Mouse (Mus musculus) lung, embryonic 16.5 days (tissue): ENCODE measurements around the gene Rasal1. TPM values are rescaled to one million over a fixed set of nuclear protein-coding genes. Genes with fewer than 3 reads are reported as not detected.
A peak's percentile ranks its signal among the peaks of the same experiment; 100 is the strongest.

Experiments used
- ATAC-seq: fragments of 200-750 bp; cut with Nextera tagmentation; 2 replicates; pipeline ENCODE4 v1.8.0; 2017; ENCODE audit warnings: low read depth, mild to moderate bottlenecking, moderate library complexity
- H3K27ac ChIP-seq: fragments of 300-500 bp; sonication (generic); 2 replicates; pipeline ENCODE4 v1.5.1; 2014; ENCODE audit warnings: mild to moderate bottlenecking, control low read depth, low read length
- H3K27me3 ChIP-seq: fragments of 300-500 bp; sonication (generic); 2 replicates; pipeline ENCODE4 v1.6.1; 2014; ENCODE audit warnings: low read depth, low read length, mixed read lengths; ENCODE audit not compliant: control insufficient read depth, insufficient read depth
- H3K36me3 ChIP-seq: fragments of 300-500 bp; sonication (generic); 2 replicates; pipeline ENCODE4 v1.6.1; 2014; ENCODE audit warnings: low read length; ENCODE audit not compliant: control insufficient read depth, insufficient read depth
- H3K4me1 ChIP-seq: fragments of 300-500 bp; sonication (generic); replicated peaks from 2 replicates; pipeline ENCODE4 v1.6.1; 2014; ENCODE audit warnings: low read length, mixed read lengths; ENCODE audit not compliant: control insufficient read depth, insufficient read depth
- H3K4me2 ChIP-seq: fragments of 300-500 bp; sonication (generic); 2 replicates; pipeline ENCODE4 v1.6.1; 2014; ENCODE audit warnings: low read depth, low read length, control low read depth
- H3K4me3 ChIP-seq: fragments of 300-500 bp; sonication (generic); 2 replicates; pipeline ENCODE4 v1.5.1; 2014; ENCODE audit warnings: mild to moderate bottlenecking, low read length, control low read depth
- H3K9ac ChIP-seq: fragments of 300-500 bp; sonication (generic); 2 replicates; pipeline ENCODE4 v1.6.1; 2014; ENCODE audit warnings: low read length, control low read depth
- H3K9me3 ChIP-seq: fragments of 300-500 bp; sonication (generic); 2 replicates; pipeline ENCODE4 v1.6.1; 2016; ENCODE audit warnings: low read length; ENCODE audit not compliant: control insufficient read depth
- WGBS: fragments of 180-500 bp; shearing (Covaris S2); extraction: QIAGEN DNeasy Blood & Tissue Kit; methylation state at CpG from one replicate; pipeline ENCODE4 v1.1.7; 2014; 5-methylcytosine and 5-hydroxymethylcytosine counted together
- polyA plus RNA-seq: library from polyadenylated mRNA; unstranded; fragments of >200 nt; fragmentation: Nextera tagmentation; extraction: Ambion mirVana; gene quantifications from 2 replicates; pipeline ENCODE4 v1.2.1, GENCODE M21; 2015

Rasal1 gene
- polyA plus RNA-seq, 1 experiment from 2014 or later = 0.44 TPM

DNA sequence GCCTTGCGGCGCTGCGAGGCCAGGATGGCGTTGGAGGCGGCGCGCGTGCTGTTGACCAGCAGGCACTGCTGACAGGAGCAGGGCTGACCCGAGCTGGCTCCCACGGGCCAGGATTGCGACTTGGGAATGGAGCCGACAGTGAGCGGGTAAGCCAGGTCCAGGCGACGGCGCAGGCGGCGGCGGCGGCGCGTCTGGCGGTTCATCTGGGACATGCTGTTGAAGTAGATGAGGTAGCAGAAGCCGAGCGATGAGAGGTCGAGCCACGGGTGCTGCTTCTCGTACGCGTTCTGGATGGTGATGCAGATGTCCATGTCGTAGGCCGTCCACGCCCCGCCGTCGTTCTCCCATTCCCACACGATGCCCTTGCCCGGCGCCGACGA is 46.1 kb downstream of the Rasal1 start:
- H3K4me3 ChIP-seq = peak overlapping the region; percentile 20

DNA sequence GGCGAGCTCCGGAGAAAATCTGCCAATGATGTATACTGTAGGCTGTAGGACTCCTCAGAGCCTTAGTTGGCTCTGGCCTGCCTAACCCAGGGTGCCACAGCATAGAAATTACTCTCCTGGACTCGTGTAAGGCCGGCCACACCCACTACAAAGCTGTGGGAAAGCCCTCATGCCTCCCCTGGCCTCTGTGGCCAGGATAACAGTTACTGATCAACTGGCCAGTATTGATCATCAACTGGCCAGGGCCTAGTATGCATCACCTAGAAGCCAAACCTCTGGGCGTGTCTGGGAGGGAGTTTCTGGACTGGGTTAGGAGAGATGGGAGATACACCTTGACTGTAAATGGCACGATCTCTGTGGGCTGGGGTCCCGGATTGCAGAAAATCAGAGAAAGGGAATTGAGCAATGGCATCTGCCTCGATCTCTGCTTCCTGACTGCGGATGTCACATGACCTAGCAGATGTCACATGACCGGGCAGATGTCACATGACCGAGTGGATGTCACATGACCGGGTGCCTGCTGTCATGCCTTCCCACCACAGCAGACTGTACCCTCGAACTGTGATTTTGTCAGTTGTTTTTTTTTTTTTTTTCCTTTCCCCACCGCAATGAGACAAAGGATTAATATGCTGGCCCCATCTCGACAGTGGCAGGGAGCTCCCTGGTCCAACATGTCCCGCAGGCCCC is 47.6 kb downstream of the Rasal1 start:
- Histone ChIP-seq H3K4me1 (peaks cover 2% of the 10 kb centered on the region; the same call in 1 of the 2 replicates), H3K4me3 (no peak overlapping the region), H3K9me3 (no peaks in the 10 kb centered on the region), H3K27ac (no peak overlapping the region), H3K9ac (no peak overlapping the region), H3K36me3 (no peaks in the 10 kb centered on the region), H3K27me3 (peaks cover 41% of the 10 kb centered on the region), H3K4me2 (no peak overlapping the region)
- ATAC-seq = no peak
- 66% methylated on average over 16 of the region's 16 CpGs for WGBS

More for the DNA sequence above, 46.1 kb downstream of the Rasal1 start:
- Histone ChIP-seq H3K9ac (no peak overlapping the region), H3K27ac (no peak overlapping the region), H3K36me3 (no peaks in the 10 kb centered on the region), H3K4me1 (peaks cover 2% of the 10 kb centered on the region; the same call in 1 of the 2 replicates), H3K4me2 (no peak overlapping the region; the same call in 1 of the 2 replicates), H3K9me3 (no peaks in the 10 kb centered on the region), H3K27me3 (peaks cover 43% of the 10 kb centered on the region)
- 4% methylated on average over 39 of the region's 41 CpGs for WGBS
- no peak for ATAC-seq

GRCm38 (mm10) chr5:120696865-120697264 is 48.3 kb downstream of the Rasal1 start:
- Histone ChIP-seq H3K36me3 (no peaks in the 10 kb centered on the region), H3K4me2 (no peak overlapping the region), H3K27ac (no peak overlapping the region), H3K4me1 (peaks cover 2% of the 10 kb centered on the region; the same call in 1 of the 2 replicates), H3K9ac (no peak overlapping the region), H3K9me3 (no peaks in the 10 kb centered on the region), H3K27me3 (peaks cover 41% of the 10 kb centered on the region), H3K4me3 (no peak overlapping the region)
- WGBS = 56% methylated on average over 4 of the region's 4 CpGs
- no peak for ATAC-seq

- H3K27me3 ChIP-seq = peaks cover 34% of the 10 kb centered on the region
- no peaks in the 10 kb centered on the region for H3K36me3 ChIP-seq
- no peak overlapping the region for H3K4me3 ChIP-seq
- H3K9ac ChIP-seq = no peak overlapping the region
- H3K4me2 ChIP-seq = no peak overlapping the region
- no peak overlapping the region for H3K27ac ChIP-seq
- peaks cover 2% of the 10 kb centered on the region; the same call in 1 of the 2 replicates for H3K4me1 ChIP-seq
- 65% methylated on average over 3 of the region's 3 CpGs for WGBS
- no peaks in the 10 kb centered on the region for H3K9me3 ChIP-seq
- ATAC-seq = no peak
These were observed 49.6 kb downstream of the Rasal1 start for GRCm38 (mm10) chr5:120698181-120698580.

GRCm38 (mm10) chr5:120698801-120699391 is 50.3 kb downstream of the Rasal1 start:
- 44% methylated on average over 16 of the region's 16 CpGs for WGBS
- Histone ChIP-seq H3K27ac (no peak overlapping the region), H3K9me3 (no peaks in the 10 kb centered on the region), H3K4me1 (peaks cover 2% of the 10 kb centered on the region; the same call in 1 of the 2 replicates), H3K36me3 (no peaks in the 10 kb centered on the region), H3K4me3 (no peak overlapping the region), H3K9ac (no peak overlapping the region), H3K4me2 (no peak overlapping the region), H3K27me3 (peaks cover 30% of the 10 kb centered on the region)
- 0 out of 2 replicates have a peak, but pooled peaks have one; percentile 34 for ATAC-seq

DNA sequence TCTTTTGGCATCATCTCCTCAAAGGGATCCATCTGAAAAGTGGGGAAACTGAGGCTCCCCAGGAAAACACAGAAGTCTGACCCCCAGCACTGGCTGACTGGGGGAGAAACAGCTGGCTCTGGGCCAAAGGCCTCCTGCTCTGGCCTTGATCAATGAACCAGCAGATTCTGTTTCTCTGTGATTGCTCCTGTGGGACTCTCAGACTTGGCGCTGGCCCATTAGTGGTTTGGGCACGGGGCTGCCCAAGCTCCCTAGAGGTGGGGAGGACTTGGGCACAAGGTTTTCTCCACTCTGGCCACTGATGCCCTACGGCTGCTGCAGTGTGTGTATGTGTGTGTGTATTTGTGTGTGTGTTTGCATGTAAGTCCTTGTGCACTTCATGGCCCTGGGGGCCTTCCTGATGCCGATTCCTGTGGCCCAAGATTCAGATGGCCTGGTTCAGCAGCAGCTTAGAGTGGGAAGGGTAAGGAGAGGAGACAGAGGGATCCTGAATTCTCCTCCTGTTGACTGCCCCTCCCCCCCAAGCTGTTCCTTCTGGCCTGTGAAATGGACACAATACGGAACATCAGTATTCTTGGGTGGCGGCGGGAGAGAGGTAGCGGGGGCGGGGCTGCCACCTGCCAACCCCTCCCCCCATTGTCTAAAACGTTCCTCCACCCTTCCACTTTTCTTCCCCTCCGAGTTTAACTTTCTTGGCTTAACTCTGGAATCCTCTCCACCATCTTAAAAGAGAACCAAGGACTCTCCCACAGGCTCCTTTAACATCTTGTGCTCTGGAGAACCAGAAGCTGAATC is 52.6 kb downstream of the Rasal1 start:
- H3K36me3 ChIP-seq = no peaks in the 10 kb centered on the region
- H3K9me3 ChIP-seq = no peaks in the 10 kb centered on the region
- WGBS = 59% methylated on average over 11 of the region's 11 CpGs
- H3K9ac ChIP-seq = no peak overlapping the region
- no peaks in the 10 kb centered on the region for H3K4me1 ChIP-seq
- H3K4me3 ChIP-seq = no peak overlapping the region
- H3K27ac ChIP-seq = no peak overlapping the region
- peaks cover 7% of the 10 kb centered on the region for H3K27me3 ChIP-seq
- no peak overlapping the region for H3K4me2 ChIP-seq
- no peak for ATAC-seq

GRCm38 (mm10) chr5:120702421-120702820 is 53.8 kb downstream of the Rasal1 start:
- no peak for ATAC-seq
- WGBS = 84% methylated on average over 4 of the region's 4 CpGs
- no peaks in the 10 kb centered on the region for H3K27me3 ChIP-seq

DNA sequence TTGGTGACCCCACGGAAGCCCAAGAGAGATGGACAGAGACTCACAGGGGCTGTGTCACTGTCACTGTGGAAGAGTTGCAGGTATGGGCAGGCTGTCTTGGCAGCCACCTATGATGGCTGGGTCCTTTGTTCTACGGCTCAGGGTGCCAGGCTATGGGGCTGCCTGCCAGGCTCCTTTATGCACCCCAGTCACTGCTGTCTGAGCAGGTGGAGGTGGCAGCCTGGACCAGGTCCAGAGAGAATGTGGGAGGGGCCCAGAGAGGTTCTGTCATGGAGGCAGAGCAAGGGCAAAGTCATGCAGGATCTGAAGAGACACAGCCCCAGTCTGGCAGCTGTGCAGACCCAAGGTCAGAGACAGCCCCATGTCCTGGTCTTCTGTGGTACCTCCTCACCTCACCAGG is 54.4 kb downstream of the Rasal1 start:
- Histone ChIP-seq H3K27ac (no peak overlapping the region), H3K4me3 (no peak overlapping the region)

More at GRCm38 (mm10) chr5:120702421-120702820, 53.8 kb downstream of the Rasal1 start:
- Histone ChIP-seq H3K4me2 (no peak overlapping the region), H3K36me3 (no peaks in the 10 kb centered on the region), H3K27ac (no peak overlapping the region), H3K9ac (no peak overlapping the region), H3K4me3 (no peak overlapping the region), H3K9me3 (no peaks in the 10 kb centered on the region), H3K4me1 (peaks cover 4% of the 10 kb centered on the region; the same call in 1 of the 2 replicates)

GRCm38 (mm10) chr5:120703660-120704059 is 55.0 kb downstream of the Rasal1 start:
- Histone ChIP-seq H3K36me3 (no peaks in the 10 kb centered on the region), H3K4me1 (peaks cover 4% of the 10 kb centered on the region; the same call in 1 of the 2 replicates), H3K9ac (no peak overlapping the region), H3K4me2 (no peak overlapping the region), H3K4me3 (no peak overlapping the region), H3K9me3 (no peaks in the 10 kb centered on the region), H3K27ac (no peak overlapping the region), H3K27me3 (no peaks in the 10 kb centered on the region)
- ATAC-seq = no peak
- WGBS = 60% methylated on average over 3 of the region's 3 CpGs

More for the DNA sequence above, 54.4 kb downstream of the Rasal1 start:
- H3K4me1 ChIP-seq = peaks cover 4% of the 10 kb centered on the region; the same call in 1 of the 2 replicates
- no peak overlapping the region for H3K9ac ChIP-seq
- H3K4me2 ChIP-seq = no peak overlapping the region
- H3K9me3 ChIP-seq = no peaks in the 10 kb centered on the region
- ATAC-seq = no peak
- H3K36me3 ChIP-seq = no peaks in the 10 kb centered on the region
- no peaks in the 10 kb centered on the region for H3K27me3 ChIP-seq
- WGBS = 70% methylated on average over 2 of the region's 2 CpGs
